Mouse (Mus musculus) adrenal gland, adult 2 months (tissue): ENCODE data around the gene Dennd1a. TPM values are rescaled to one million over a fixed set of nuclear protein-coding genes. Genes with fewer than 3 reads are reported as not detected.

Experiments
- DNase-seq: peaks from one replicate; pipeline ENCODE4 v3.0.0; 2021
- polyA plus RNA-seq: library from polyadenylated mRNA; depleted of rRNA; stranded (reverse); fragments of >200 nt; gene quantifications from 2 replicates; pipeline ENCODE4 v1.2.3, GENCODE M21; 2012
- total RNA-seq, 2 experiments: library from RNA; stranded (reverse); gene quantifications; 2 replicates each; pipeline ENCODE4 v1.2.3; 2021

Gene Dennd1a
- total and polyA plus RNA-seq, 3 experiments: 23.6 to 29.8 (median 26.4) TPM

GRCm38 (mm10) chr2:38223759-38224158 is 63.4 kb downstream of the Dennd1a start:
- DNase-seq: peak; percentile 10

- DNase-seq: no peak
Measured at GRCm38 (mm10) chr2:38221461-38221860, 65.7 kb downstream of the Dennd1a start.

GRCm38 (mm10) chr2:38220687-38221435 is 66.3 kb downstream of the Dennd1a start:
- no peak for DNase-seq

GRCm38 (mm10) chr2:38219666-38220065 is 67.5 kb downstream of the Dennd1a start:
- no peak for DNase-seq

DNA sequence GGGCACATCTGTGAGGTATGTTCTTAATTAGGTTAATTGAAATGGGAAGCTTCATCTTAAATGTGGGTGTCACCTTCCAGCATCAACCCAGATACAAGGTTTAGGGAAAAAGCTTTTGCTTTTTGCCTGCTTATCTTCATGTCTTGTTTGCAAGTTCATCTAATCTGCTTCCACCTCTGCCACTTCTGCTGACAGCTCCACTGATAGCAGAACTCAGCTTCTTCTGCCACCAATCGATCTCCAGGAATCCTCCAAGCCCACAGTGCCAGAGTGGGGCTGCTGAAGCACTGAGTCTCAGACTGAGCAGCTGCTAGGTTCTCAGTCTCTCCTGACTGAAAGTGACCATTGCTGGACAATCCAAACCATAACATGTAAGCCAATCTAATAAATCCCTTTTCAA is 74.1 kb downstream of the Dennd1a start:
- DNase-seq: no peak

DNA sequence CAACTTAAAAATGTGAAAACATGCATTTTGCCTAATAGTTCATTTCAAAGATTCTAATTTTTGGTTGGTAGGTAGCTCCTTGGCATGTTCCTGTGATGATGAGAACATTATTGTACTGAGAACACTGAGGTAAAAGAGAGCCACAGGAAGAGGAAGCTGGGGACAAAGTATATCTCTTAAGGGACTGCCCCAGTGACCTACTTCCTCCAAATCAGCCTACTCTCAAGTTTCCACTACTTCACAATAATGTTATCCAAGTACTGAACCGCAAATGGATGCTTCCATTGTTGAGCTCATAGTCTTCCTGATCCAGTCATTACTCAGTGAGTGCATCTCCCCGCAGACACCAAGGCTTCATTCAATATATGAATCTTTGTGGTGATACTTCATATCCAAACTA is 75.8 kb downstream of the Dennd1a start:
- no peak for DNase-seq

- DNase-seq: no peak
Measured at GRCm38 (mm10) chr2:38207752-38208151, 79.4 kb downstream of the Dennd1a start.

- DNase-seq: no peak
Measured at GRCm38 (mm10) chr2:38205281-38205680, 81.9 kb downstream of the Dennd1a start.

- DNase-seq: no peak
Measured at GRCm38 (mm10) chr2:38204696-38205095, 82.5 kb downstream of the Dennd1a start.

DNA sequence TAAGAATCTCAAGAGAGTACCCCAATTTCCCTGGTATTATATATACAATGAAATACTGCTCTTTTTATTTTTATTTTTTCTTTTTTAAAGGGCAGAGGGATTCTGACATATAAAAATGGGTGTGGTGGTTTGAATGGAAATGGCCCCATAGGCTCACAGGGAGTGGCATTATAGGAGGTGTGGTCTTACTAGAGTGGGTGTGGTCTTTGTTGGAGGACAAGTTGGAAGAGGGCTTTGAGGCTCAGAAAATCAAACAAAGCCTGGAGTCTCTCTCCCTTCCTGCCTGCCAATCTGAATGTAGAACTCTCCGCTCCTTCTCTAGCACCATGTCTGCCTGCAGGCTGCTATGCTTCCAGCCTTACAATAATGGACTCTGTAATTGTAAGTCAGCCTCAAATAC is 89.1 kb downstream of the Dennd1a start:
- DNase-seq: no peak

- no peak for DNase-seq
Measured at GRCm38 (mm10) chr2:38196199-38197060, 90.8 kb downstream of the Dennd1a start.

- DNase-seq: no peak
Measured at GRCm38 (mm10) chr2:38192007-38192406, 95.2 kb downstream of the Dennd1a start.

DNA sequence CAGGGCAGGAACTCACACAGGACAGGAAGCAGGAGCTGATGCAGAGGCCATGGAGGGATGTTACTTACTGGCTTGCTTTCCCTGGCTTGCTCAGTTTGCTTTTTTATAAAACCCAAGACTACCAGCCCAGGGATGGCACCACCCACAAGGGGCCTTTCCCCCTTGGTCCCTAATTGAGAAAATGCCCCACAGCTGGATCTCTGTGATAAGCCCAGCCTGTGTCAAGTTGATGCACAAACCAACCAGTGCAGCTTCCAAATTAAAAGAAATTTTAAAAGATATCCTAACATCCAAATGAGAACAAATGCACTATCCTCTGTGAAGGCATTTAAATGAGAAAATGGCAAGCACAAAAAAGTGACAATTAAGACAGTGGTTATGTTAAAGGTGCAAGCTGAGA is 95.6 kb downstream of the Dennd1a start:
- no peak for DNase-seq

- DNase-seq: peak; percentile 38
Measured at GRCm38 (mm10) chr2:38186438-38186837, 100.8 kb downstream of the Dennd1a start.

GRCm38 (mm10) chr2:38184977-38185376 is 102.2 kb downstream of the Dennd1a start:
- no peak for DNase-seq

DNA sequence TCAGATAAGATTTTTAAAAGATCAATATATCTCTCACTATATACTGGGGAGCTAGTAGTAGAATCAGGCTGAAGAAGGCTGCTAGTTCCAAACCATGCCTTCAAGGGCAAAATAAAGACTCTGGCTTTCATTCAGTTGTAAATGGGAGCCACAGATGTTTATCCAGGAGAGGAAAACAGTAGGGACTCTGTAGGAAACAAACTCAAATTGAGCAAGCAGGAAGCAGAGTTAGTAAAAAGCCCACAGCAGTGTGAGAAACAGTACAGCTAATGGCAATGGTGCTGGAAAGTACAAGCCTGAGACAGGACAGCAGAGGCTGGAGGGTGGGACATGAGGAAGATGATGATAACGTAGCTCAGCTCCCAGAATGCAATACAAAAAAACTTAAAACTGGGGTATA is 103.3 kb downstream of the Dennd1a start:
- no peak for DNase-seq

DNA sequence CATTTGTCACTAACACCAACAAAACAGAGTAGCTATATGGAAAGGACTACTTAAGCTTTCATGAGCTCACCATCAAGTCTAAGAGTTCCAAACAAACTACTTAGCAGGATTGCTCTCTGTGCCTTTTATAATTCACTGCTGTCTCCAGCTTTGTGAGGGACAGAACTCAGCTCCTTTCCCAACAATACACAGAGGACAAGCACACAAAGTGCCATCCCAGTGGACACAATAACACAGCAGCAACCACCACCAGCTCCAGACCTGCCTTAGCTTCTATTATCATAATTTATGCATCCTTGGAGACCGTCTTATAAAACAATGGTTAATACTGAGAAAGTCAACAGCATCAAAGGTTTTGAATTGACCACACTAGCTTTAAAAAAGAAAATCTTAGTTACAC is 104.9 kb downstream of the Dennd1a start:
- no peak for DNase-seq

DNA sequence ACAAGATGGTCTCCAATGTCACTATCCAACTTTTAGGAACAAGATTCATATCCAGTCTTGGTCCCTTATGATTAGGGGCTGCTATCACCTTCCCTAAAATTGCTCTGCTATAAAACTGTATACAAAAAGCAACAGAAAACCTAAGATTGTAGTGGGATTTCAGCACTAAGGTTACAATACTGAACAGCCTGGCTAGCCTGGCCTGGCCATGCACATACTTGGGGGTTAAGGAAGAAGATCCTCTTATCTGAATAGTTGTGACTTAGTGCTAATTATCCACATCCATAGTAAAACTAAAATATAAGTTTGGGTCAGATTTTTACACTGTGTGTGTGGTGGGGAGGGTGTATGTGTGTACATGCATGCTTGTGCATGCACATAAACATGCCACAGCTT is 109.6 kb downstream of the Dennd1a start:
- no peak for DNase-seq

DNA sequence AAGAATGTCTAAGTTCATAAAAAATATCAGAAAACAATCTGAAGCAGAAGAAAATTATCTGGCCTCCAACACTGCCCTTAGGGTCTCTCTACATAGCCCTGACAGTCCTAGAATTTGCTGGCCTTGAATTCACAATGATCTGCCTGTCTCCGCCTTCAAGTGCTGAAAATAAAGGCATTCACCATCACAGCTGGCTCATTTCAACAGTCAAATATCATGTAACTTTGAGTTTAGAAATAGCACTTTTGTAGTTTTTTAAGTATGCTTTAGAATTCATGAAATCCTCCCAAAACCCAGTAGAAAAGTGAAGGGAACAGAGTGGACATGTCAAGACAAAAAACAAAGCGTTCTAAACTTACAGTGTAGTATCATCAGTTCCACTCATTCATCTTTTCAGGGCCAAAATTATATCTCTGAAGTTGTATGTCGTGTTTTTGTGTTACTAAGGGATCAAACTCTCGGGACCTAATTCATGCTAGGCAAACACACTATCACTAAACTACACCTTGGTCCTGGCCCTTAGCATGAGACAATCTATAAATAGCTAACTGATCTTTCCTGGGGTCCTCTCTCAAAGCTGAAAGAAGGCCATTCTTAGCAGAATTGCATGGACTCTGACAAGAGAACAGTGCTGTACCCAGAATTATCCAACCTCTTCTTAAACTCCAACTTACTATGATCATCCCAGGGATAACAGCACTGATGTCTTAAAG is 110.2 kb downstream of the Dennd1a start:
- no peak for DNase-seq

DNA sequence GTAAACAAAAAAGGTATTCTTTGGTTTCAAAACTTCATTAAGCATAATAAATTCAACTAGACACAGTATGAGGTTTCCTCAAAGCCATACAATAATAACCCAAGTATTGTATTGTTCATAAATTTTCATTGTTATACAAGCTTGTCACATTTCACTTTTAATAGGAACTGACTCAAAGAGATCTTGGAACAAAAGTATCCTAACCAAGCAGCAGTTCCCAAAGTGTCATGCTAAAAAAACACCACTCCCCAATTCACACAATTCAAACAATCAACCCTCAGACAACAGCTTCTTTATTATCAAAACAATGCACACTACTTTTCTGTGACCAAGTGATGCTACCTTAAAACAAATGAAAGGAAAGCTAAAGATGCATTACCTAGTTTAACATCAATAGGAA is 111.9 kb downstream of the Dennd1a start:
- no peak for DNase-seq

- DNase-seq: no peak
Measured at GRCm38 (mm10) chr2:38168606-38169005, 118.6 kb downstream of the Dennd1a start.

DNA sequence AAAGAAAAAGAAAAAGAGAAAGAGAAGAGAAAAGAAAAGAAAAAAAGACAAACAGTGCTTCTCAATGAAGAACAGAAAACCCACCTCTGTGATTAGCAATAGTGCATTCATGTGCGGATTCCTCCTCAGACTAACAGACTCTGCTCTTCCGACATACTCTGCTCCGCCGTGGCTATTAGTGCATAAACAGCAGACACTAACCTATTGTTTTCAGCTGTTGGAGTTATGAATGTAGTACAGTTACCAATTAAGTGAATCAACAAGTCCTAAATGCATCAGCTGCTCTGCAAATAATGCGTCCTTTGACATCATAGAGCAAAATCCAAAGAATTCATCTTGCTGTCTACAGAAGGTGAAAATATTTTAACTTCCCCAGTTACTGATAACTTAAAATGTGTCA is 121.2 kb downstream of the Dennd1a start:
- DNase-seq: no peak
